Mouse (Mus musculus) heart, embryonic 14.5 days (tissue): Measurements from ENCODE around the gene Hpf1. TPM values are rescaled to one million over a fixed set of nuclear protein-coding genes. Genes with fewer than 3 reads are reported as not detected.

Experiments
- ATAC-seq: fragments of 200-750 bp; cut with Nextera tagmentation; 2 replicates; pipeline ENCODE4 v1.8.0; 2017; ENCODE audit warnings: low read depth, moderate TSS enrichment; ENCODE audit not compliant: insufficient number of reproducible peaks, insufficient read depth, low FRiP score
- H3K27ac ChIP-seq, 2 experiments: fragments of 200-500 bp in 1 of 2; fragments of 300-500 bp in 1 of 2; sonication (generic) in 1 of 2; replicated peaks in 1 of 2; 2 replicates each; pipeline ENCODE4 v1.5.1; 2012 to 2014; ENCODE audit warnings: low read depth in 2 of 2, low read length in 2 of 2, control low read depth in 1 of 2, mild to moderate bottlenecking in 1 of 2, mixed read lengths in 1 of 2; ENCODE audit not compliant: control insufficient read depth in 1 of 2, insufficient read depth in 1 of 2
- H3K27me3 ChIP-seq: fragments of 300-500 bp; sonication (generic); 2 replicates; pipeline ENCODE4 v1.6.1; 2014; ENCODE audit warnings: mild to moderate bottlenecking, low read length, control low read depth; ENCODE audit not compliant: control insufficient read depth, insufficient read depth
- H3K36me3 ChIP-seq: fragments of 300-500 bp; sonication (generic); 2 replicates; pipeline ENCODE4 v1.6.1; 2014; ENCODE audit warnings: mild to moderate bottlenecking, control low read depth, low read length, mixed read lengths; ENCODE audit not compliant: control insufficient read depth, insufficient read depth
- H3K4me1 ChIP-seq, 2 experiments: fragments of 200-500 bp in 1 of 2; fragments of 300-500 bp in 1 of 2; sonication (generic) in 1 of 2; 2 replicates each; pipeline ENCODE4 v1.6.1; 2012 to 2014; ENCODE audit warnings: low read length in 2 of 2, control low read depth in 1 of 2, mixed read lengths in 1 of 2; ENCODE audit not compliant: control insufficient read depth in 2 of 2, insufficient read depth in 2 of 2
- H3K4me2 ChIP-seq: fragments of 300-500 bp; sonication (generic); 2 replicates; pipeline ENCODE4 v1.6.1; 2014; ENCODE audit warnings: mild to moderate bottlenecking, low read length
- H3K4me3 ChIP-seq, 2 experiments: fragments of 200-500 bp in 1 of 2; fragments of 300-500 bp in 1 of 2; sonication (generic) in 1 of 2; 2 replicates each; pipeline ENCODE4 v1.5.1; 2012 to 2014; ENCODE audit warnings: low read length in 2 of 2, mild to moderate bottlenecking in 2 of 2, control low read depth in 1 of 2, low read depth in 1 of 2, moderate library complexity in 1 of 2; ENCODE audit not compliant: control insufficient read depth in 1 of 2, insufficient read depth in 1 of 2
- H3K9ac ChIP-seq: fragments of 300-500 bp; sonication (generic); 2 replicates; pipeline ENCODE4 v1.6.1; 2014; ENCODE audit warnings: mild to moderate bottlenecking, low read length
- H3K9me3 ChIP-seq: fragments of 300-500 bp; sonication (generic); 2 replicates; pipeline ENCODE4 v1.6.1; 2016; ENCODE audit warnings: low read length, control low read depth; ENCODE audit not compliant: control insufficient read depth
- WGBS: fragments of 180-500 bp; shearing (Covaris S2); extraction: QIAGEN DNeasy Blood & Tissue Kit; methylation state at CpG from one replicate; pipeline ENCODE4 v1.1.7; 2014; 5-methylcytosine and 5-hydroxymethylcytosine counted together
- polyA plus RNA-seq: library from polyadenylated mRNA; unstranded; fragments of >200 nt; fragmentation: Nextera tagmentation; extraction: Ambion mirVana; gene quantifications from 2 replicates; pipeline ENCODE4 v1.2.1, GENCODE M21; 2014

Hpf1 gene
- polyA plus RNA-seq, 1 experiment from 2014 or later = 51.2 TPM

GRCm38 (mm10) chr8:60947503-60947902 is 57.3 kb downstream of the Hpf1 start:
- peaks cover 2% of the 10 kb centered on the region; the same call in 1 of the 2 replicates for H3K9me3 ChIP-seq
- no peaks in the 10 kb centered on the region for H3K27me3 ChIP-seq
- H3K9ac ChIP-seq = no peak overlapping the region
- ATAC-seq = no peak
- H3K4me2 ChIP-seq = no peak overlapping the region
- H3K27ac ChIP-seq = no peak overlapping the region
- H3K4me3 ChIP-seq = no peak overlapping the region
- H3K36me3 ChIP-seq = no peaks in the 10 kb centered on the region
- peaks cover 3 to 27% of the 10 kb centered on the region in 2 experiments for H3K4me1 ChIP-seq

GRCm38 (mm10) chr8:60949859-60950258 is 59.6 kb downstream of the Hpf1 start:
- 24% methylated on average over 4 of the region's 4 CpGs for WGBS

GRCm38 (mm10) chr8:60951271-60951670 is 61.1 kb downstream of the Hpf1 start:
- H3K27me3 ChIP-seq = no peaks in the 10 kb centered on the region
- ATAC-seq = no peak
- H3K4me1 ChIP-seq = peaks cover 3 to 32% of the 10 kb centered on the region in 2 experiments
- no peaks in the 10 kb centered on the region for H3K36me3 ChIP-seq
- no peak overlapping the region; the same call in 1 of the 2 replicates for H3K9ac ChIP-seq
- WGBS = 70% methylated on average over 4 of the region's 4 CpGs
- H3K27ac ChIP-seq = no peak overlapping the region
- no peak overlapping the region for H3K4me2 ChIP-seq
- H3K9me3 ChIP-seq = no peaks in the 10 kb centered on the region
- no peak overlapping the region for H3K4me3 ChIP-seq

More at GRCm38 (mm10) chr8:60949859-60950258, 59.6 kb downstream of the Hpf1 start:
- Histone ChIP-seq H3K36me3 (no peaks in the 10 kb centered on the region), H3K4me2 (peak overlapping the region; percentile 28), H3K4me1 (peaks cover 3 to 32% of the 10 kb centered on the region in 2 experiments), H3K9me3 (no peaks in the 10 kb centered on the region), H3K9ac (no peak overlapping the region), H3K27me3 (no peaks in the 10 kb centered on the region), H3K4me3 (no peak overlapping the region), H3K27ac (peak overlapping the region in 1 of 2 experiments; percentile 50; a peak in 2 of 4 replicates)
- no peak for ATAC-seq

GRCm38 (mm10) chr8:60951757-60952156 is 61.5 kb downstream of the Hpf1 start:
- ATAC-seq = no peak
- H3K9ac ChIP-seq = no peak overlapping the region
- no peak overlapping the region for H3K4me3 ChIP-seq
- no peaks in the 10 kb centered on the region for H3K9me3 ChIP-seq
- no peaks in the 10 kb centered on the region for H3K27me3 ChIP-seq
- 95% methylated on average over 1 of the region's 1 CpGs for WGBS
- peaks cover 3 to 32% of the 10 kb centered on the region in 2 experiments for H3K4me1 ChIP-seq
- no peak overlapping the region for H3K27ac ChIP-seq
- no peaks in the 10 kb centered on the region for H3K36me3 ChIP-seq
- H3K4me2 ChIP-seq = no peak overlapping the region

- ATAC-seq = no peak
- H3K9ac ChIP-seq = peak overlapping the region; percentile 56
- whole genome bisulfite sequencing = 52% methylated on average over 5 of the region's 5 CpGs
- H3K4me3 ChIP-seq = peak overlapping the region in 1 of 2 experiments; percentile 19; a peak in 1 of 4 replicates
- peak overlapping the region; percentile 53 for H3K4me2 ChIP-seq
- H3K36me3 ChIP-seq = no peaks in the 10 kb centered on the region
- no peaks in the 10 kb centered on the region for H3K9me3 ChIP-seq
- no peaks in the 10 kb centered on the region for H3K27me3 ChIP-seq
- peaks cover 3 to 32% of the 10 kb centered on the region in 2 experiments for H3K4me1 ChIP-seq
- no peak overlapping the region for H3K27ac ChIP-seq
These were observed 62.6 kb downstream of the Hpf1 start for GRCm38 (mm10) chr8:60952803-60953202.

GRCm38 (mm10) chr8:60954281-60955014 is 64.2 kb downstream of the Hpf1 start:
- H3K27ac ChIP-seq = peak overlapping the region; percentile 99
- 1% methylated on average over 15 of the region's 15 CpGs for WGBS
- no peaks in the 10 kb centered on the region for H3K27me3 ChIP-seq
- peak overlapping the region; percentile 79 for H3K4me2 ChIP-seq
- no peaks in the 10 kb centered on the region for H3K9me3 ChIP-seq
- peaks cover 3 to 29% of the 10 kb centered on the region in 2 experiments for H3K4me1 ChIP-seq
- H3K4me3 ChIP-seq = peak overlapping the region; percentile 49 to 66
- peak overlapping the region; percentile 76 for H3K9ac ChIP-seq
- peak; percentile 93 for ATAC-seq
- no peaks in the 10 kb centered on the region for H3K36me3 ChIP-seq

GRCm38 (mm10) chr8:60956847-60957246 is 66.6 kb downstream of the Hpf1 start:
- peaks cover 0 to 14% of the 10 kb centered on the region in 2 experiments; a peak in 2 of 4 replicates for H3K4me1 ChIP-seq
- H3K36me3 ChIP-seq = no peaks in the 10 kb centered on the region
- H3K9me3 ChIP-seq = no peaks in the 10 kb centered on the region
- H3K9ac ChIP-seq = no peak overlapping the region
- WGBS = 84% methylated on average over 7 of the region's 7 CpGs
- H3K4me2 ChIP-seq = no peak overlapping the region
- no peak overlapping the region for H3K27ac ChIP-seq
- no peaks in the 10 kb centered on the region for H3K27me3 ChIP-seq
- no peak for ATAC-seq
- no peak overlapping the region for H3K4me3 ChIP-seq
